Mouse (Mus musculus) granulocyte monocyte progenitor cell, adult 5-6 weeks (primary cell): ENCODE results near the gene Phldb2. TPM values are rescaled to one million over a fixed set of nuclear protein-coding genes. Genes with fewer than 3 reads are reported as not detected.

ENCODE experiments used
- ATAC-seq: replicated peaks from 2 replicates; pipeline ENCODE4 v1.8.0; 2016; ENCODE audit warnings: mild to moderate bottlenecking, moderate TSS enrichment, inconsistent platforms; ENCODE audit not compliant: poor library complexity, severe bottlenecking
- total RNA-seq, 2 experiments: library from RNA; stranded (forward) in 1 of 2; stranded (reverse) in 1 of 2; fragments of 200-712, 200-1000 nt in 1 of 2; fragments of >200 nt in 1 of 2; fragmentation: Nextera tagmentation in 1 of 2; gene quantifications; 2 replicates each; pipeline ENCODE4 v1.2.3; 2014 to 2017

The Phldb2 gene
- total RNA-seq, 2 experiments from 2014 or later, result 1.4 to 4.3 TPM

DNA sequence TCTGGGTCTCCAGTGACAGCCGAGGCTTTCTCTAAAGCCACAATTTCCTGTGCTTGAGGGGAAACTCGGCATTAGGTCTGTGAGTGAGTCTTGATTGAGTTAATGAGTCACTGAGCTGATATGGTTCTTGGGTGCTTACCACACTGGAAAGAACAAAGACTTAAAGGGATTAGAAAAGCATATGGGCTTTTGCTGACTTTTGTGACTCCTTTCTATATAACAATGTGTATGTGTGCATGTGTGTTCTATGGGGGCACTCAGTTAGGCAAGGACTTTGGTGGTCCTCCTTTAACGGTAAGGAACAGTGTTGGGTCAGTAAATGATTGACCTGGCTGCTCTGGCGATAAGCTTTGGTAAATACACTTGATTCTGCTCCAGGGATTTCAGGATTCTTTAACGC lies 897 bp downstream of the Phldb2 start:
- ATAC-seq, result peak; percentile 70; the same call in 1 of the 2 replicates

DNA sequence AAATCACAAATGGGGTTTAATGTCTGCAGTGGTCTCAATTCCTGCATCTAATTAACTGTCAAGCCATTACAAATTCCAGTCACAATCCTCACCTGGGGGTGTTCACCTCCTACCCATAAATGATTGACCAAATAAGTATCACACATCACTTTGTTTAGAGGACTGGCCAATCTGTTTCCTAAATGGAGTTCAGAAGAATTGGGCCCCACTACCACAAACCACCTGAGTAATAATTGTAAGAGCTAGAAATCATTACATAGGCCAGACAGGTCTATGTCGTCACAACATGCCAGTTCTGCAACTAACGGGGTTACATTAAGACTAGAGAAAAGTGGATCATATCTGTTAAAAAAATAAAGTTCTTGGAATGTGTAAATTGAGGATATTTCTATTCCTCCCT lies 1.4 kb downstream of the Phldb2 start:
- no peak for ATAC-seq

DNA sequence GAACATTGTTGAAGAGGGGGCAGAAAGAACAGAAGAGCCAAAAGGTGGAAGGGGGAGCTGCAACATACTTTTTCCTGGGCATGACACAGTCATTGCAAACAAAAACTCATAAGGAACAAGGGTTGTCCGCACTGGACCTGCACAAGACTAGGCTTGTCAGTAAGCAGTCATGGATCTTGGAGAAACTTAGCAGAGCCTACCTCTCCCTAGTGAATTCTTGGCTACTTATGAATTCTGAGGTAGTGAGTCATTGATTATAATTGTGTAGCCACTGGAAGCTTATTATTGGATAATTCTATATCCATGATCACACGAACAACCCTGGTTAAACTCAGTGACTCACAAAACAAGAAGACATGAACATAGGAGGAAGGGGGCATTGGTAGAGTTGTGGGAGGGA lies 7.1 kb downstream of the Phldb2 start:
- ATAC-seq, result no peak

DNA sequence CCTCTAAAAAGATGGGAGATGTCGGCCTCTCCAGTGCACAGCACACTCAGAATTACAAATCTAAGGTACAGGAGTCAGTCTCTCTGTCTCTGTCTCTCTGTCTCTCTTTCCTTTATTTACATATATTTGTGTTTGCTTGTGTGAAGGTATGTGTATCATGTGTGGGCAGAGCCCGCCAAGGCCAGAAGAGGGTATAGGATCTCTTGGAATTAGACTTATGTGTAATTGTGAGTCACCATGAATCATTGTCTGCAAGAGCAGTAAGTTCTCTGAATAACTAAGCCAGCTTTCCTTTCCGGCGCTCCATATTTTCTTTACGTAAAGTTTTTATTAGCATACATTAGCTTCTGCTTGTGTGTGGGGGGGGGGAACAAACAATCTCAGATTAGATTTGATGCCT lies 7.7 kb downstream of the Phldb2 start:
- no peak for ATAC-seq

DNA sequence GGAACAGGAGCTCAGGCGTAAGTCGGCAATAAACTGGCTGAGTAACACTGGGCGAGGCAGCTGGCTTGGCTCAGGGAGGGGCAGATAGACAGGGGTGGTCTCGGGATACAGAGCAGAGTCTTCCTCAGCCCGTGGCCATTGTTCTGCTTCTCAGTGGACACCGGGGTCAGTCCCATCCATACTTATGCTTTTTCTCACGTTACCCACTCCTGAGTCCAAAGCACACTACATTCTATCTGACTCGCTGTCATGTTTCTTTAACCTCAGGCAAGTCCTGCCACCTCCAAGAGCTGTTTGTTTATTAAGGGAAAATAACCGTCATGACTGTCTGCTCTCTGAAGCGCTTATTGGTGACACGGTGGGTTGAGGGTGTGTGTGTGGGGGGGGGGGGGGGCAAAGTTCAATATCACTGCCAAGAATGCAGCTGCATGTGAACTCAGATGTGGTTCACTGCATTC lies 8.2 kb downstream of the Phldb2 start:
- no peak for ATAC-seq

DNA sequence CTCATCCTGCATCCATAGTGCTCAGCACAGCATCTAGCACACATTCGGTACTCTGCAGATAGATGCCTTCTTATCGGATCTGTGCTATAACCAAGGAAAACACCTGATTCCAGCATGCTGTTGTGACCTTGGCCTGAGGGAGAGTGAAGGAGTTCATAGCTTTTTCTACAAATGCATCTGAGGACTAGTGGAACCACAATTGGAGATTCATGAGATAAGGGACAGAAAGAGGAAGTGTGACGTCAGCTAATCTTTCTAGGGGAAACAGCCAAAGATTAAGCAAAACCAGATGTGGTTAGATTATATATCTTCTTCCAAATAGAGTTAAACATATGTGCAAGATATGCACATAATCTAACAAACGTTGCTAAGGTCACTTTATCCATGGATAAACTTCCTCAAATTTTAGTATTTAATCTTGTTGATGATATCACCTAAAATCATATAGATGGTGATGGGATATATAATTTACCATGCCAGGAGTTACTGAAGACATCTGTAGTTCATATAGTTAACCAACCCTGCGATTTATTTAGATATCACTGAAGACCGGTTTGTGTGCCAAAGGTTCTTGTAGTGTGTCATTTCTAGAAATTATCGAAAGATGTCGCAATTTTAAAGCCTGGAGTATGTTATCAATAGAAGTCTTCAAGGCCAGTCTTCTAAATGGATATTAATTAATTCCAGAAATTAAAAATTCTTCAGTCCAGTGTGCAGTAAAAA lies 11.1 kb downstream of the Phldb2 start:
- ATAC-seq, result peak; percentile 94

DNA sequence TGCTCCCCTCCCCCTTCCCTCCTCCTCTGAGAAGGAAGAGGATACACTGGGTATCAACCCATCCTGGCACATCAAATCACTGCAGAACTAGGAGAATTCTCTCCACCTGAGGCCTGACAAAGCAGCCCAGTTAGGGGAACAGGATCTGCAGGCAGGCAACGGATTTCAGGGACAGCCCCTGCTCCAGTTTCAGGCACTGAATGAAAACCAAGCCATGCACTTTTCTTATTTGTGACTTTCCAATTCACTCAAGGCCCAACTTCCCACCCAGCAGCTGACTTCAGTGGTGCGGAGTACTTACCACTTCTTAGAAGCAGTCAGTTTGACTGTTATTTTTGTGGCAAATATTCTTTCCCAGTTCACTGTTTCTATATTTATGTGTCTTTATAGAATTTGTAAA lies 12.7 kb downstream of the Phldb2 start:
- no peak for ATAC-seq

DNA sequence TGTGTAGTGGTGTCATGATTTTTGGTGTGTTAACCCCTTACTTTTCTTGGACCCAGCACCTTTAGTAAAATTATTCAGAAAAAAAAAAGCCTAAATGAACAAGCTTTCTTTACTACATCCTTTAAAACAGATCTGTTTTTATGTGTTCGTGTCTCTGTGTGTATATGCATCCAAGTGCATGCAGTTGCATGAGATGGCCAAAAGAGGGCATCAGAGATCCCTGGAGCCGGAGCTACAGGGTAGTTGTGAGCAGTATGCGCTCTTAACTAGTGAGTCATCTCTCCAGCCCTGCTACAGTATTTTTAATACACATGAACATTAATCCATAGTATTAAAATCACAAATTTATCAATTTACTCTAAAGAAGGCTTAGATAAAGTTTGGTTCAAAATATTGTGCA lies 14.0 kb downstream of the Phldb2 start:
- no peak for ATAC-seq

DNA sequence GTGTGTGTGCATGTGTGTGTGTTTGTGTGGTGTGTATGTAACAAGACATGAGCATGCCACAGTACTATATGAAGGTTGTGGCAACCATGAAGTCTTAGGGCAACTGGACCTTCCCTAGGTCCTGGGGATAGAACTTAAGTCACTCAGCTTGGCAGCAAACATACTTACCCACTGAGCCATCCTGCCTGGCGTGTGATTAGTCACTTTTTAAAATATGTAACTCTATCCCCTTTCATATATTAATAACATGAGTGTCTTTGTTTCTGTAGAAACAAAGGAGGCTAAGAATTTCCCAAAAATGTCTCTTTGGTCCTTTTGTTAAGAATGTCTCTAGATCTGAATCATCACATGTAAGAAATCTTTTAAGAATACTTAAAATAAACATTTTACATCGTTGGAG lies 16.0 kb downstream of the Phldb2 start:
- ATAC-seq, result no peak

DNA sequence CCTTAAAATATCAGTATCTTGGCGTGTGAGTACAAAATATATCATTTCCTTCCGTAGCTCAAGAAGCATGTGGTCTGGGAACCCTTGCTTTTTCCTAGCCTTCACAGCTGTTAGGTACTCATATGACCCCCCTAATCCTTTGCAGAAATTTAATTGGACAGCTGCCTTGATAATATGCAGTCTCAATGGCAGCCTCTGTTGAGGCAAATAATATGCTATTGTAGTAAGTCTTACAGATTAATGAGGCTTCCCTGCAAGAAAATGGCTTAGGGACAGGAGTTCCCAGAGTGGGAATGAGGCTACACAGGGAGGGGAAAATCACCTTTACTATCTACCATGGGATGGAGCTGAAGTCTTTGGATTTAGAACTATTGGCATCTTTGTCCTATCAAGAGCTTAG lies 16.9 kb downstream of the Phldb2 start:
- no peak for ATAC-seq

DNA sequence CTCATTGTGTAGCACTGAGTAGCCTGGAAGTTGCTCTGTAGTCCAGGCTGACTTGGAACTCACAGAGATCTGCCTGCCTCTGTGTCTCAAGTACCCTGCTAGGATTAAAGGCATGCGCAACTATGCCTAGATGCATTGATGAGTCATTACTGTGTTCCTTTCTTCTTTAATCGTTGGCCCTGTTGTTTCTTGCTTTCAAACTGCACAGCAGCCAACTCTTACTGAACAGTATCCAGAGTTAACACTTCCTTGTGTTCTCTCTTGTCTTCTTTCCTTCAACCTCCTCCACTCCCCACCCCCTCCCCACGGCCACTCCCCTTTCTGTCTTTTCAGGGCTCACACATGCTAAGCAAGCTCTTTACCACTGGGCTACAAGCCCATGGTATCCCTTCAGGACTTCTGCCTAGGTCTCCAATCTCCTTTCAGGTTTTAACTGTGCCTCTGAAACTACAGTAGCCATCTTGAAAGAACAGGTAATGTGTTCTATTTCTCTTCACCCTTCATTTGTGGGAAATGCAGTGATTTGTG lies 17.4 kb downstream of the Phldb2 start:
- no peak for ATAC-seq

DNA sequence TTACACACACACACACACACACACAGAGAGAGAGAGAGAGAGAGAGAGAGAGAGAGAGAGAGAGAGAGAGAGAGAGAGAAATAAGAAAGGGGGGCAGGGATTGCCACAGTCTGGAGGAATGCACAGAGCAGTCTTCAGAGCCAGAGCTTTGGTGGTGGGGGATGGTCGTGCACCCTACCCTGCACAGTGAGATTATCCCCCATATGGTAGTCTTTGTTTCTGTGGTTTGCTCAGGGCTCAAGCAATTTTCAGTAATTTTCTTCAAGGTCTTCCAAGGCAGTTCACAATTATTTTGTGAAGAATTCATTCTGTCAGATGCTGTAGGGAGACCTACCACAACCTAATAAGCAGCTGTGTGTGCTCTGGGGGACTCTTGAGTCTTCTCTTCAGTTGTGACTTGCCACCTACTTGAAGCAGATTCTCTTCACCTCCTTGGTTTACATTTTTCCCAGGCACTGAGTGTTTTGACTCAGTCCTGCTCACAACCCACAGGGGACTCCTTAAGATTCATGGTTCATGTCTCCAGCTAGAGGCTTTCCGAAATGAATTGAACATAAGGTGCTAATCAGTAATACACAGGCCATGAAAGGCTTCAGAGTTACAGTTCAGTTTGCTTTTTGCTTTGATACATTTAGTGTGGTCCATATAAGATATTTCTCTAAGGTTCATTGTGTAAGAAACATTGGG lies 18.5 kb downstream of the Phldb2 start:
- ATAC-seq, result no peak

DNA sequence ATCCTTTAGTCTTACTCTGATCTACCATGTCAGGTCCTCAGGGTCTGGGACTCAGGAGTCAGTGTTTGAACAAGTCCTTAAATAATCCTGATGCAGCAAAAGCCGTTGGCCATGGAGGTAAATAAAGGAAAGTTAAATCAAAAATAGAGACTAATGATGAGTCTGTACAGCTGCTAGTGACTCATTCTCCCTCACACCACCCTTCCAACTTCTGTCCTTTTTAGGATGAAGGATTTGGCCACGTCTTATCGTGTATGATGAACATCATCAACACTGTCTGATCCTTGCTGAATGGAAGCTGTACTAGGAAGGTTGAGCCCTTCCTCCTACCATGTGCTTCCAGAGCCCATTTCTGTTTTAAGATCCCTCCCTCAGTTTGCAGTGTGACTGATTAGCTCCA lies 23.1 kb downstream of the Phldb2 start:
- no peak for ATAC-seq

DNA sequence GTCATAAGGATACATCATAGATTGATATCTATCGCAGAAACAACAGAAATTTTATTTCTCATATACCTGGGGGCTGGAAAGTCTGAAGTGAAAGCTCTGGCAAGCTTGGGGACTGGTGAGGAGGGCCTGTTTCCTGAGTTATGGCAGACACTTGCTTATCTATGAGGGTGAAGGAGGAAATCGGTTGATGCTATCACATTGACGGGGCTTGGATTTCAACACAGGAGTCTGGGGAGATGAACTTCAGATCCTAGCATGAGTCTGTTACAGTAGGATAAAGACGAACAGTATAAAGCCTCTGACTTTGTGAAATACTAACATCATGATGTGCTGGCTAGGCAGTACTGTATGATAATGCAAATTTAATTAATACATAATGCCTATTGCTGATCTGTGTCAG lies 25.3 kb downstream of the Phldb2 start:
- ATAC-seq, result peak; percentile 69

DNA sequence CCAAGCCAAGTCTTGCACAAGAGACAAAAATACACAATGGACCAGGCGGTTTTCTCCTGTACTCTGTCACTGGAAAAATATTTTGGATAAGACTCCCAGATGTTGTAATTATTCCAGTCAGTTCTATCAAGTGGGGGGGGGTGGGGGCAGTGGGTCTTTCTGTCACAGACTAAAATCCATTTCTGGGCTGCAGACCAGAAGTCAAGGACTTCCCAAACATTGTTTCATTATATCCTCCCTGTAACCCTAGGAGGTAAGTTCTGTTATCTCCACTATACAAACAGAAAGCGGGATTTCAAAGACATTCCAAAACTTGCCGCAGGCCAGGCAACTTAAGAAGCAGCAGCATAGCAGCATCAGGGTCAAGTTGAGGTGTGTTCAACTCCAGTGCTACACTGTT lies 25.8 kb downstream of the Phldb2 start:
- no peak for ATAC-seq

DNA sequence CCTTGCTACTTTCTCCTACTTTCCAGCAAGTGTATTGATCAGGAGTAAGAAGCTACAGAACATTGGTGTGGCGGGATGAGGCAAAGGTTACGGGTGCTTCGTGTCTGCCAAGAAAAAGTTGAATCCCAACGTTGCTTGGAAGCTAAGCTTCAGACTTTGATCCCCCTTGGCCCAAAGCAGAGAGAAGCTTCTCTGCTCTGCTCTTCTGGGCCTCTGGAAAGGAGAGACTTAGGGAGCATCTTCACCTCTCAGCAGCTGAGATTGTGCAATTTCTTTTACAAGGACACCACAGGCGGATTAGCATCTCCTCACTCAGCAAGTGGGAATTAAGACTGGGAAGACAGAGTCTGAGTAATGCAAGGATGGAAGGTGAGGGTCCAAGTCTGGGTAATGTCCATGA lies 26.5 kb downstream of the Phldb2 start:
- ATAC-seq, result no peak

DNA sequence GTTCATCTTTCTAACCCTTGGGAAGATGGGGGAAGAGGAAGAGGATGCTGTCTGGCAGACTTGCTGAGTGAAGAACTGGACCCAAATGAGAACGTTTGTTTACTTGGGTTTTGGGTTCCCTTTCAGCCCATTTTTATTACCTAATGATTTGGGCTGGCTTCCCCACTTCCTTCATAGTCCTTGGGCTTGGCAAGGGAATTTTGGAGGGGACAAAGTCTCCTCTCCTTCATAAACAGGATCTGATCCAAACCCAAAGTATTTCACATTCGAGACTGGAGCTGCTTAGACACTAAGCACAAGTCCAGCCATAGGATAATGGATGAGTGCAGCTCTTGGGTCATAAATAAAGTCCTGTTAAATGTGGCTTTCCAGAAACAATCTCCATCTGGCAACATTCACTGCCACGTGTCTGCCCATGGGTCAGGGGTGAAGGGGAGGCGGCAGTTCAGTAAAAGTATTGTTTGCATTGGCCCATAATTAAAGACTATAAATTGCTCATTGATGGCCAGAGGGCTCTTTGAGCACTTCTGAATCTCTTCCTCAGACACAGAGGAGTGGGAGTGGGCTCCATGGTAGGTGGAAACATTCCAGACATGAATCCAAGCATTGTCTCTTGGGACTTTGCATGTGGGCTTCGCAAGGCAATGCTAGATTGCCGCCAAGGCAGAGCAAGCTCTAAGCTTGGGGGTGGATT lies 29.5 kb downstream of the Phldb2 start:
- ATAC-seq, result no peak

DNA sequence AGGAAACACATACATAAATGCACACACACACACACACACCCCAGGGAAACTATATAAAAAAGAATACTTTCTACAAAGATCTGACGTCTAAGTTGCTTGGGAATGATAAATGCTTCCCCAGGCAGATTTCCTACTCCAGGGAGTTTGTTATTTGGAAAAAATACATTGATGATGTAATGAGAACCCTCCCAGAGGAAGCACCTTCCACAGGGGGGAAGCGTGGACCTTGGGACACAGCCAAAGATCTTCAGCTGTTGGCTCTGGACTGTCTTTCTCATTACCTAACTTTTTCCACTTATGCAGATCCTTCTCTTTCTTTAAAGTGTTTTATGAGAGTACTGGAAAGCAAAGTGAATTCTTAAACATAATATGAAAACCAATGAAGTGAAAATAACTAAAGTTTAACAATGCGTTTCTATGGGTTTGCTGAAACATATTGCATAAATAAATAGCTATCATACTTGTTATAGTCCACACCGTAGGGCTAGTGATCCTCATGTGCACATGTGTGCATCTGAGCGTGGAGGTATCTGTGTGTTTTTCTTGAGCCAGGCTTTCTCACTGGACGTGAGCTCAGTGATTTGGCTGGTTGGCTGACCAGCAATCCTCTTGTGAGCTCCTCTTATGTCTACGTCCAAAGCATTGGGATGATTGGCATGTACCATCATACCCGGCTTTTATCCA lies 30.7 kb downstream of the Phldb2 start:
- no peak for ATAC-seq

DNA sequence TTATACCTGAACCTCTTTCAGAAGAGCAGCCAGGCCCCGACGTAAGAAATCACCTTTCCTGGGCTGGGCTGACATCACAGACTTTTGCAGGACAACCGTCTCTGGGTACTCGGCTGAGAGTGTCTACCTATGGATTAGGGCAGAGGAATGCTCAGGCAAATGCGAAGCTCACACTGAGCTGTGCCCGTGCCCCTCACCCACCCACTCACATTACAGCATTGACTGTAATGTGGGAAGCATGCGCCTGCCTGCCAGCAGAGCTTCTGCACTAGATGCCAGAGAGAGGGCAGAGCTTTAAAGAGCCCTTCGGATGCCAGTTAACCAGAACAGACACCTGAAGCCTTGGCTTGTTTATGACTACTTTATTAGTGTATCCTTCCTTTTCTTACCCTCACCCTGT lies 33.8 kb downstream of the Phldb2 start:
- ATAC-seq, result no peak

DNA sequence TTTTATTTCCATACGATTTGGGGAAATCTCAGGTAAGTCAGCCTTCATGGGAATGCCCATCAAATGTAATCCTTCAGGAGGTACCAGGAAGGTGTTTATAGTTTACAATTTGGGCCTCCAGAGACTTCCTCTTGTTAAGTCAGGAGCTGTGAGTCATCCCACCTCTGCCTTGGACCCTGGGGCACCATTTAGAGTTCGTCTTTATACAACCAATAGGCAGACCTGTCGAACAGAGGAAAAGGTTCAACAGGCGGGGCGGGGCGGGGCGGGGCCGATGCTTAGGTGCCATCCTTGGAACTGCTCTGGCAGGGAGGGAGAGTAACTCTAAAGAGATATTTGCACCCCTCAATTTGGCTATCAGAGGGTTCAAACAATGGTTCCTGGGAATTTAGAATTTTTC lies 49.8 kb downstream of the Phldb2 start:
- ATAC-seq, result no peak

DNA sequence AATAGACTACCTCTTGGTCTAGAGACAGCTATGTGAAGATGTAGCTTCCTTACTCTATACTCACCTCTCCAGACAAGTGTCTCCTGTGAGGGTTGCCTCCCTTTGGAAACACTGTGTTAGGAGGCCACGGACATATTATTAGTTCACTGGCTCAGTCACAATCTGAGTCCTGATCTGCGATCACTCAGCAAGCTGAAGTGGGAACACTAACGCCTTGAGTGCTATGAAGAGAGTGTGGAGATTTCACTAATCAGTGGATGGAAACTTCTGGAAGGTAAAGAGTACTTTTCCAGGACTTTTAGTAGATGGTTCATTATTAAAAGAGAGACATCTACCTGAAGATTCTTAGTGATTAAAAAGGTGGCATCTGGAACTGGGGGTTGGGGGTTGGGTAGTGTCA lies 54.9 kb downstream of the Phldb2 start:
- ATAC-seq, result no peak
